Mouse (Mus musculus): Measurements from ENCODE around the gene Tenm2. TPM values are rescaled to one million over a fixed set of nuclear protein-coding genes. Genes with fewer than 3 reads are reported as not detected.

Gene Tenm2
- polyA plus RNA-seq, 1 experiment from 2014 or later, result 0.80 TPM

DNA sequence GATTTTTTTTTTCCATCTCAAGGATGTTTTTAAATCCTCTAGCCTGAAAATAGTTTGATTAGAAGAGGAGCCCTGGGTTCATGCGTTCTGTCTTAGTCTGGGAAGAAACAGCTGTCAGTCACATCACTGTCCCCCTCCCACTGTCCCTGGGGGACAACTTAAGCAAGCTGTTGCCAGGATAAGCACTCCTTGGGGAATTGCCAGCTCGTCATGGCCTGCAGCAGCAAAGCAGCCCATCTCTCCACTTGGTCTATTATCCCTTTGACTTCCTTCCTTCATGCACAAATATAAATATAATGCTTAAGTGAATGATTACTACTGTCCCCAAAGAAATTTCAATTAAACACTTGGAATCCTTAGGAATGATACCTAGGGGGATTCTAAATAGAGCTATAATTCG is 344.7 kb downstream of the Tenm2 start:
- Histone ChIP-seq H3K4me2 (ENCODE audit: low read length) (no peak overlapping the region), H3K4me1 (replicated peaks; ENCODE audit: insufficient read depth, low read length) (no peaks in the 10 kb centered on the region), H3K36me3 (ENCODE audit: insufficient read depth, low read length) (no peaks in the 10 kb centered on the region), H3K27me3 (ENCODE audit: insufficient read depth, low read length) (no peaks in the 10 kb centered on the region), H3K9me3 (replicated peaks; ENCODE audit: low read length) (no peaks in the 10 kb centered on the region), H3K27ac (no peak overlapping the region), H3K9ac (ENCODE audit: low read depth, low read length) (no peak overlapping the region), H3K4me3 (replicated peaks; ENCODE audit: low read depth, low read length) (no peak overlapping the region)
- no peak for TF ChIP-seq CTCF (IDR thresholded peaks at IDR 0.05; ENCODE audit: low read depth)
- ATAC-seq (replicated peaks; ENCODE audit: low FRiP score, low read depth) (no peak), DNase-seq (ENCODE audit: low spot score) (no peak)
- 52% methylated on average over 3 of the region's 3 CpGs for WGBS

DNA sequence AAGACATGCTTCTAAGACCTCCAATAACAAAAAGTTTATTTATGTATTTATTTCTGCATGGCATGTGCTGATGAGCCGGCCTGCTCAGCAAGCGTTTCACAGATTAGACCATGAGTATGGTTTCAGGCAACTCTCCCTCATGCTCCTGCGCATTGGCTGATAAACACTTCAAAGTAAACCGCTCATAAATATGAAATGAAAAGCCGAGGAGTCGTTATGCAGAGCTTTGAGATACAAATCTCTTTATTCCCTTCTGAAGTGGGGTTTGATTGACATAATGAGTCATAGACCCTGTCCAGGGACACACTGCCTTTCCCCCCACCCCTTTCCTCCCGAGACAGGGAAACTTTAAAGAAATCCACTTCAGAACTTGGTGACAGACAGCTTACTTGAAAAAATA is 348.3 kb downstream of the Tenm2 start:
- Histone ChIP-seq H3K4me2 (ENCODE audit: low read length) (no peak overlapping the region), H3K36me3 (ENCODE audit: insufficient read depth, low read length) (no peaks in the 10 kb centered on the region), H3K27ac (no peak overlapping the region), H3K9ac (ENCODE audit: low read depth, low read length) (no peak overlapping the region), H3K27me3 (ENCODE audit: insufficient read depth, low read length) (no peaks in the 10 kb centered on the region), H3K9me3 (replicated peaks; ENCODE audit: low read length) (no peaks in the 10 kb centered on the region), H3K4me3 (replicated peaks; ENCODE audit: low read depth, low read length) (no peak overlapping the region), H3K4me1 (replicated peaks; ENCODE audit: insufficient read depth, low read length) (no peaks in the 10 kb centered on the region)
- WGBS, result 48% methylated on average over 7 of the region's 7 CpGs
- DNase-seq (ENCODE audit: low spot score), result no peak
- no peak for TF ChIP-seq CTCF (IDR thresholded peaks at IDR 0.05; ENCODE audit: low read depth)
- no peak for ATAC-seq (replicated peaks; ENCODE audit: low FRiP score, low read depth)

DNA sequence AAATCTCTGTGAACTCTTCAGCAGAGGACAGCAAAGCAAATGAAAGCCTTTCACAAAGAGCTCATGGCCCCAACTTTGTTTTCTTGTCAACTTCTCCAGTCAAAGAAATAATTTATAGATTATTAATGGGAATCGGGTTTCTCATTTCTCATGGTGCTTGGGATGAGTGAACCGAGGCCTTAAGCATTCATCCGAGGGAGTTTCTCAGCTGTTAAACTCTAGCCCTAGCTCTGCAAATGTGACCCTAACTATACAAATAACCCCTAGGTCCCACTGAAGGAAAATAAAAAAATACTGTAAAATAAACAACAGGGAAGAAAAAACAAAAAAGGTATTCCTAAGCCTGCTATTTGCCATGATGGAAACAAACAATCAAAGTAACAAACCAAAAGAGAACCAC is 349.6 kb downstream of the Tenm2 start:
- H3K36me3 ChIP-seq (ENCODE audit: insufficient read depth, low read length), result no peaks in the 10 kb centered on the region
- H3K4me3 ChIP-seq (replicated peaks; ENCODE audit: low read depth, low read length), result no peak overlapping the region
- 33% methylated on average over 3 of the region's 3 CpGs for WGBS
- no peak for TF ChIP-seq CTCF (IDR thresholded peaks at IDR 0.05; ENCODE audit: low read depth)
- no peak overlapping the region for H3K4me2 ChIP-seq (ENCODE audit: low read length)
- no peak for ATAC-seq (replicated peaks; ENCODE audit: low FRiP score, low read depth)
- H3K4me1 ChIP-seq (replicated peaks; ENCODE audit: insufficient read depth, low read length), result no peaks in the 10 kb centered on the region
- H3K27me3 ChIP-seq (ENCODE audit: insufficient read depth, low read length), result no peaks in the 10 kb centered on the region
- no peaks in the 10 kb centered on the region for H3K9me3 ChIP-seq (replicated peaks; ENCODE audit: low read length)
- DNase-seq (ENCODE audit: low spot score), result peak; percentile 40
- no peak overlapping the region for H3K9ac ChIP-seq (ENCODE audit: low read depth, low read length)
- H3K27ac ChIP-seq, result no peak overlapping the region

DNA sequence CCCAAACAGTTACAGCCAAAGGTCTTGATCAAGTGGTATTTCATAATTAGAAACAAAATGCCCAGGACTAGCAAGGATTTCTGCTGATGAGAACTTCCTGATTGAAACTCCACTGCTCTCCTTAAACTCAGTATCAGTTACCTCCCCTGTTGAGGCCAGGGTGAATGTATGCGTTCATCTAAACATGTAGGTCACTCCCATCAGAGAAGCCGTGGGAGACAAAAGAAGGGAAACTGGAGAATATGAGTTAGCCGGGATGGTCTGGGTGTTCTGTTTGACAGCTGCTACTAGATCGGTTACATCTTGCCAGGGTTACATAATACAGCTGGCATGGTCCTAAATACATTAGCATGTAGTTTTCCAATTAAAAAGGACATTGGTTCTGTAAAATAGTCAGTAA is 362.8 kb downstream of the Tenm2 start:
- peak; percentile 69 for DNase-seq (ENCODE audit: low spot score)
- Histone ChIP-seq H3K36me3 (ENCODE audit: insufficient read depth, low read length) (no peaks in the 10 kb centered on the region), H3K4me2 (ENCODE audit: low read length) (no peak overlapping the region), H3K4me3 (replicated peaks; ENCODE audit: low read depth, low read length) (no peak overlapping the region), H3K9ac (ENCODE audit: low read depth, low read length) (no peak overlapping the region), H3K4me1 (replicated peaks; ENCODE audit: insufficient read depth, low read length) (no peaks in the 10 kb centered on the region), H3K9me3 (replicated peaks; ENCODE audit: low read length) (no peaks in the 10 kb centered on the region), H3K27me3 (ENCODE audit: insufficient read depth, low read length) (no peaks in the 10 kb centered on the region), H3K27ac (no peak overlapping the region)
- 24% methylated on average over 4 of the region's 4 CpGs for WGBS
- TF ChIP-seq CTCF (IDR thresholded peaks at IDR 0.05; ENCODE audit: low read depth), result no peak
- ATAC-seq (replicated peaks; ENCODE audit: low FRiP score, low read depth), result no peak; the same call in 1 of the 2 replicates

DNA sequence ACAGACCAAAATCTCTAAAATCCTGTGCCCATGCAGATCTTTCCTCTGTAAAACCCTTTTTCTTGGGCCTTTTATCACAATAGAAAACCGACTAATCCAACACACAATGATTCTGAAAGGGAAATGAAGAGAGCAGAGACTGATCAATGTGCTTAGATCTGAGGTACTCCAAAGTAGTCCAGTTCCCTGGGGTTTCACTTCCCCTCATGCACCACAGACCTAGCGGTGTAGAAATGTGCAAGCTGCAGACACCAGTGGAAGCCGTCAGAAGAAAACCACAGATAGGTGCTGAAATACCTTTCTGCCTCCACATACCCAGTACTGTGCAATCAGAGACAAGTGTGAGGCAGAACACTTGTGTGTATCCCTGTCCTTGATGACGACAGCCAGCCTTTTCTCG is 365.2 kb downstream of the Tenm2 start:
- H3K36me3 ChIP-seq (ENCODE audit: insufficient read depth, low read length), result no peaks in the 10 kb centered on the region
- H3K9me3 ChIP-seq (replicated peaks; ENCODE audit: low read length), result no peaks in the 10 kb centered on the region
- no peak for TF ChIP-seq CTCF (IDR thresholded peaks at IDR 0.05; ENCODE audit: low read depth)
- H3K9ac ChIP-seq (ENCODE audit: low read depth, low read length), result no peak overlapping the region
- WGBS, result 88% methylated on average over 5 of the region's 5 CpGs
- ATAC-seq (replicated peaks; ENCODE audit: low FRiP score, low read depth), result no peak
- no peak overlapping the region for H3K4me3 ChIP-seq (replicated peaks; ENCODE audit: low read depth, low read length)
- no peak overlapping the region for H3K27ac ChIP-seq
- no peaks in the 10 kb centered on the region for H3K27me3 ChIP-seq (ENCODE audit: insufficient read depth, low read length)
- no peaks in the 10 kb centered on the region for H3K4me1 ChIP-seq (replicated peaks; ENCODE audit: insufficient read depth, low read length)
- no peak for DNase-seq (ENCODE audit: low spot score)
- H3K4me2 ChIP-seq (ENCODE audit: low read length), result no peak overlapping the region

DNA sequence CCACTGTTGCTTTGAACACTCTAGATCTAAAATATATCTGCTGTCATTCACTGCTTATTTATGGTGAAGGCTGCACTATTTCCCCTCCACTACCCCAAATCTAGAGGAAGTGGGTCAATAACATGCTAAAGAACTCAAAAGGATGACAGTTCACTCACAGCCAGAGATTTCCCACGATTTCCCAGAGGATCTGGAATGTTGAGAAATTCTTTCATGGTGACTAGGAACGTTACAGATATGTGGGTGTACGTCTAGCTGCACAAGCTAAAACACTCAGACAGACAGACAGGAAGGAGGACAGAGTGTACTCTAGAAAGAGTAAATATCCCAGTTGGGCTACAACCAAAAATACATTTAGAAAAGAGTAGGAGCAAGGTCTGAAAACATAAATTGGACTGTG is 384.1 kb downstream of the Tenm2 start:
- ATAC-seq (replicated peaks; ENCODE audit: low FRiP score, low read depth) (no peak), DNase-seq (ENCODE audit: low spot score) (peak; percentile 49)
- Histone ChIP-seq H3K9ac (ENCODE audit: low read depth, low read length) (no peak overlapping the region), H3K4me2 (ENCODE audit: low read length) (no peak overlapping the region), H3K27me3 (ENCODE audit: insufficient read depth, low read length) (no peaks in the 10 kb centered on the region), H3K4me1 (replicated peaks; ENCODE audit: insufficient read depth, low read length) (no peaks in the 10 kb centered on the region), H3K9me3 (replicated peaks; ENCODE audit: low read length) (no peaks in the 10 kb centered on the region), H3K27ac (no peak overlapping the region), H3K36me3 (ENCODE audit: insufficient read depth, low read length) (no peaks in the 10 kb centered on the region), H3K4me3 (replicated peaks; ENCODE audit: low read depth, low read length) (no peak overlapping the region)
- WGBS, result 41% methylated on average over 3 of the region's 3 CpGs
- no peak for TF ChIP-seq CTCF (IDR thresholded peaks at IDR 0.05; ENCODE audit: low read depth)

DNA sequence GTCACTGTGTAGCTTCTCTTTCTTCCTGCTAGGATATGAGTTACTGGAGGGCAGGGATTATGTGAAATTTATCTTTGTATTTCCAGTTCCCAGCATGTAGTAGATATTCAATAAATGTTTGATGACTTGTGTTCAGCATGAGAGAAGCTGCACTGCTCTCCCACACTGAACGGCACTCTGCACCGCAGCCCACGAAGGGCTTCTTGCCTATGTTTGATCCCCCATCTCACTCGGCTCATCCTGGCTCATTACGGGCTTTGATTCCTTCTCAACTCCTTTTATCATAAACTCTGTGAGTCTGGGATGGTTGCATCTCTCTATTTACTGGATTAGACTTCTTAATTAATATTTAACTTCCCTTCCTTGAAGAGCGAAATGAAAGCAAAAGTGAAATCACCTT is 388.3 kb downstream of the Tenm2 start:
- 52% methylated on average over 6 of the region's 6 CpGs for WGBS
- no peak for ATAC-seq (replicated peaks; ENCODE audit: low FRiP score, low read depth)

More for the DNA sequence above, 388.3 kb downstream of the Tenm2 start:
- Histone ChIP-seq H3K27me3 (ENCODE audit: insufficient read depth, low read length) (no peaks in the 10 kb centered on the region), H3K4me3 (replicated peaks; ENCODE audit: low read depth, low read length) (peak overlapping the region; percentile 16; the same call in 1 of the 2 replicates), H3K27ac (no peak overlapping the region), H3K9me3 (replicated peaks; ENCODE audit: low read length) (no peaks in the 10 kb centered on the region), H3K9ac (ENCODE audit: low read depth, low read length) (no peak overlapping the region), H3K36me3 (ENCODE audit: insufficient read depth, low read length) (no peaks in the 10 kb centered on the region), H3K4me1 (replicated peaks; ENCODE audit: insufficient read depth, low read length) (no peaks in the 10 kb centered on the region), H3K4me2 (ENCODE audit: low read length) (peak overlapping the region; percentile 34)
- no peak for DNase-seq (ENCODE audit: low spot score)
- TF ChIP-seq CTCF (IDR thresholded peaks at IDR 0.05; ENCODE audit: low read depth), result no peak

All from kidney, postnatal 0 days (tissue).